Mouse (Mus musculus) heart, embryonic 15.5 days (tissue): ENCODE measurements around the gene Coq8b. TPM values are rescaled to one million over a fixed set of nuclear protein-coding genes. Genes with fewer than 3 reads are reported as not detected.
A peak's percentile ranks its signal among the peaks of the same experiment; 100 is the strongest.

ENCODE experiments used
- microRNA counts: library from miRNA; unstranded; fragments of <30 nt; microRNA quantifications from one replicate; lab custom pipeline; 2016
- microRNA-seq: library from miRNA; unstranded; fragments of <30 nt; microRNA quantifications from one replicate; pipeline ENCODE4, GENCODE M21; 2016
- polyA plus RNA-seq: library from polyadenylated mRNA; unstranded; fragments of >200 nt; fragmentation: Nextera tagmentation; extraction: Ambion mirVana; gene quantifications from 2 replicates; pipeline ENCODE4 v1.2.1, GENCODE M21; 2015

The Coq8b gene
- polyA plus RNA-seq, 1 experiment from 2014 or later, result 13.9 TPM

MicroRNAs encoded within 50 kb of the gene (microRNA counts, 519-probe panel; counts per million panel counts)
- microRNA mmu-miR-1191 (lab: Ali Mortazavi, UCI), result not detected

Small RNA genes within 50 kb of the gene (microRNA-seq; reads per million reads assigned to microRNA genes)
- 3.2 reads per million, percentile 11 among the genes with 10 or more reads in this experiment for gene Mir1191

Other genes with a start within 250 kb of the Coq8b start
- gene Cyp2a12, start 203.9 kb upstream of the Coq8b start, polyA plus RNA-seq, result not detected in 2 replicates
- gene Cyp2f2, start 113.1 kb upstream of the Coq8b start, polyA plus RNA-seq, result 4.0 and 20.7 TPM in 2 replicates
- 0.11 TPM in 1 of 2 replicates, not detected in the other for gene Cyp2t4, start 79.3 kb upstream of the Coq8b start, polyA plus RNA-seq
- 45.7 and 65.8 TPM in 2 replicates for gene Egln2, start 66.2 kb upstream of the Coq8b start, polyA plus RNA-seq
- gene Rab4b, start 54.1 kb upstream of the Coq8b start, polyA plus RNA-seq, result 43.0 and 52.6 TPM in 2 replicates
- not detected in 2 replicates for gene Gm21983, start 51.9 kb upstream of the Coq8b start, polyA plus RNA-seq
- 4.9 and 12.8 TPM in 2 replicates for gene Mia, start 51.9 kb upstream of the Coq8b start, polyA plus RNA-seq
- gene BC024978, start 37.2 kb upstream of the Coq8b start, polyA plus RNA-seq, result 2.6 and 3.1 TPM in 2 replicates
- 111 and 166 TPM in 2 replicates for gene Snrpa, start 36.8 kb upstream of the Coq8b start, polyA plus RNA-seq
- 2.4 and 2.8 TPM in 2 replicates for gene Itpkc, start 4.4 kb upstream of the Coq8b start, polyA plus RNA-seq
- gene Numbl, start 25.4 kb downstream of the Coq8b start, polyA plus RNA-seq, result 9.2 and 13.8 TPM in 2 replicates
- gene Ltbp4, start 104.7 kb downstream of the Coq8b start, polyA plus RNA-seq, result 61.7 and 99.9 TPM in 2 replicates
- gene Shkbp1, start 123.0 kb downstream of the Coq8b start, polyA plus RNA-seq, result 19.8 and 29.4 TPM in 2 replicates
- 0.34 TPM in 1 of 2 replicates, not detected in the other for gene Gm20479, start 124.4 kb downstream of the Coq8b start, polyA plus RNA-seq
- gene Sptbn4, start 214.7 kb downstream of the Coq8b start, polyA plus RNA-seq, result 0.11 and 0.39 TPM in 2 replicates
- gene Blvrb, start 215.0 kb downstream of the Coq8b start, polyA plus RNA-seq, result 51.4 and 67.5 TPM in 2 replicates
- 19.0 and 21.9 TPM in 2 replicates for gene Sertad3, start 240.7 kb downstream of the Coq8b start, polyA plus RNA-seq